Mouse (Mus musculus): ENCODE results near the gene Pdcd1lg2. TPM values are rescaled to one million over a fixed set of nuclear protein-coding genes. Genes with fewer than 3 reads are reported as not detected.
A peak's percentile ranks its signal among the peaks of the same experiment; 100 is the strongest.

Gene Pdcd1lg2
- polyA plus RNA-seq, 1 experiment = not detected

- Histone ChIP-seq H3ac (ENCODE audit: control insufficient read depth, insufficient read length) (no peak overlapping the region), H3K79me2 (ENCODE audit: control insufficient read depth, insufficient read depth) (no peaks in the 10 kb centered on the region), H3K4me3 (peak overlapping the region; percentile 7), H3K4me2 (ENCODE audit: low read depth) (peak overlapping the region; percentile 92), H3K27me3 (ENCODE audit: control insufficient read depth, insufficient read depth, insufficient read length) (no peaks in the 10 kb centered on the region), H3K36me3 (ENCODE audit: control insufficient read depth, insufficient read depth) (no peaks in the 10 kb centered on the region)
- TF ChIP-seq REST (IDR thresholded peaks at IDR 0.05; ENCODE audit: insufficient read depth, insufficient read length) (no peak), TCF12 (IDR thresholded peaks at IDR 0.05; ENCODE audit: insufficient read depth, poor library complexity, severe bottlenecking) (no peak), E2F4 (IDR thresholded peaks at IDR 0.05; ENCODE audit: insufficient read depth) (no peak), POLR2AphosphoS2 (IDR thresholded peaks at IDR 0.05; ENCODE audit: insufficient read length, low read depth) (no peak), TCF3 (IDR thresholded peaks at IDR 0.05; ENCODE audit: insufficient read length, low read depth) (no peak), MYOD1 (IDR thresholded peaks at IDR 0.05; ENCODE audit: control insufficient read depth in 1 of 3, insufficient read length in 2 of 3, low read depth in 2 of 3) (no peak), CEBPB (IDR thresholded peaks at IDR 0.05; ENCODE audit: insufficient read depth, poor library complexity, severe bottlenecking) (no peak), SRF (IDR thresholded peaks at IDR 0.05; ENCODE audit: control insufficient read depth, insufficient read length, low read depth) (no peak), USF1 (IDR thresholded peaks at IDR 0.05; ENCODE audit: low read depth) (no peak), MYOG (IDR thresholded peaks at IDR 0.05; ENCODE audit: control insufficient read depth in 1 of 3, insufficient read depth in 1 of 3, insufficient read length in 2 of 3, low read depth in 2 of 3) (no peak), MAX (IDR thresholded peaks at IDR 0.05; ENCODE audit: low read depth) (no peak), POLR2A (IDR thresholded peaks at IDR 0.05; ENCODE audit: insufficient read length, low read depth) (no peak)
These were observed 39.2 kb upstream of the Pdcd1lg2 start for GRCm38 (mm10) chr19:29371284-29372081.

GRCm38 (mm10) chr19:29372138-29372537, 38.6 kb upstream of the Pdcd1lg2 start:
- no peaks in the 10 kb centered on the region for H3K27me3 ChIP-seq (ENCODE audit: control insufficient read depth, insufficient read depth, insufficient read length)
- H3K4me3 ChIP-seq = peak overlapping the region; percentile 7
- H3K4me2 ChIP-seq (ENCODE audit: low read depth) = peak overlapping the region; percentile 92

GRCm38 (mm10) chr19:29372621-29373020, 38.1 kb upstream of the Pdcd1lg2 start:
- Histone ChIP-seq H3K4me3 (peak overlapping the region; percentile 7), H3K36me3 (ENCODE audit: control insufficient read depth, insufficient read depth) (no peaks in the 10 kb centered on the region), H3K79me2 (ENCODE audit: control insufficient read depth, insufficient read depth) (no peaks in the 10 kb centered on the region), H3K27me3 (ENCODE audit: control insufficient read depth, insufficient read depth, insufficient read length) (no peaks in the 10 kb centered on the region), H3K4me2 (ENCODE audit: low read depth) (peak overlapping the region; percentile 92), H3ac (ENCODE audit: control insufficient read depth, insufficient read length) (no peak overlapping the region)
- TF ChIP-seq SRF (IDR thresholded peaks at IDR 0.05; ENCODE audit: control insufficient read depth, insufficient read length, low read depth) = no peak
- no peak for TF ChIP-seq POLR2A (IDR thresholded peaks at IDR 0.05; ENCODE audit: insufficient read length, low read depth)
- no peak for TF ChIP-seq CEBPB (IDR thresholded peaks at IDR 0.05; ENCODE audit: insufficient read depth, poor library complexity, severe bottlenecking)
- no peak for TF ChIP-seq TCF12 (IDR thresholded peaks at IDR 0.05; ENCODE audit: insufficient read depth, poor library complexity, severe bottlenecking)
- no peak for TF ChIP-seq REST (IDR thresholded peaks at IDR 0.05; ENCODE audit: insufficient read depth, insufficient read length)
- no peak for TF ChIP-seq POLR2AphosphoS2 (IDR thresholded peaks at IDR 0.05; ENCODE audit: insufficient read length, low read depth)
- no peak for TF ChIP-seq TCF3 (IDR thresholded peaks at IDR 0.05; ENCODE audit: insufficient read length, low read depth)
- no peak for TF ChIP-seq USF1 (IDR thresholded peaks at IDR 0.05; ENCODE audit: low read depth)
- TF ChIP-seq MYOD1 (IDR thresholded peaks at IDR 0.05; ENCODE audit: control insufficient read depth in 1 of 3, insufficient read length in 2 of 3, low read depth in 2 of 3) = no peak
- no peak for TF ChIP-seq MYOG (IDR thresholded peaks at IDR 0.05; ENCODE audit: control insufficient read depth in 1 of 3, insufficient read depth in 1 of 3, insufficient read length in 2 of 3, low read depth in 2 of 3)
- TF ChIP-seq E2F4 (IDR thresholded peaks at IDR 0.05; ENCODE audit: insufficient read depth) = no peak
- no peak for TF ChIP-seq MAX (IDR thresholded peaks at IDR 0.05; ENCODE audit: low read depth)

More at GRCm38 (mm10) chr19:29372138-29372537, 38.6 kb upstream of the Pdcd1lg2 start:
- TF ChIP-seq POLR2A (IDR thresholded peaks at IDR 0.05; ENCODE audit: insufficient read length, low read depth) = no peak
- TF ChIP-seq MAX (IDR thresholded peaks at IDR 0.05; ENCODE audit: low read depth) = no peak
- TF ChIP-seq MYOG (IDR thresholded peaks at IDR 0.05; ENCODE audit: control insufficient read depth in 1 of 3, insufficient read depth in 1 of 3, insufficient read length in 2 of 3, low read depth in 2 of 3) = no peak
- H3K79me2 ChIP-seq (ENCODE audit: control insufficient read depth, insufficient read depth) = no peaks in the 10 kb centered on the region
- H3ac ChIP-seq (ENCODE audit: control insufficient read depth, insufficient read length) = no peak overlapping the region
- no peaks in the 10 kb centered on the region for H3K36me3 ChIP-seq (ENCODE audit: control insufficient read depth, insufficient read depth)

- Histone ChIP-seq H3K36me3 (ENCODE audit: control insufficient read depth, insufficient read depth) (no peaks in the 10 kb centered on the region), H3K79me2 (ENCODE audit: control insufficient read depth, insufficient read depth) (no peaks in the 10 kb centered on the region), H3K4me3 (no peak overlapping the region), H3K4me2 (ENCODE audit: low read depth) (no peak overlapping the region), H3ac (ENCODE audit: control insufficient read depth, insufficient read length) (no peak overlapping the region), H3K27me3 (ENCODE audit: control insufficient read depth, insufficient read depth, insufficient read length) (no peaks in the 10 kb centered on the region)
- no peak for TF ChIP-seq TCF3 (IDR thresholded peaks at IDR 0.05; ENCODE audit: insufficient read length, low read depth)
These were observed 37.3 kb upstream of the Pdcd1lg2 start for GRCm38 (mm10) chr19:29373438-29373837.

GRCm38 (mm10) chr19:29374947-29375346, 35.8 kb upstream of the Pdcd1lg2 start:
- no peaks in the 10 kb centered on the region for H3K27me3 ChIP-seq (ENCODE audit: control insufficient read depth, insufficient read depth, insufficient read length)
- H3K36me3 ChIP-seq (ENCODE audit: control insufficient read depth, insufficient read depth) = no peaks in the 10 kb centered on the region
- no peaks in the 10 kb centered on the region for H3K79me2 ChIP-seq (ENCODE audit: control insufficient read depth, insufficient read depth)
- H3ac ChIP-seq (ENCODE audit: control insufficient read depth, insufficient read length) = no peak overlapping the region
- no peak overlapping the region for H3K4me2 ChIP-seq (ENCODE audit: low read depth)
- no peak overlapping the region for H3K4me3 ChIP-seq
- no peak for TF ChIP-seq SRF (IDR thresholded peaks at IDR 0.05; ENCODE audit: control insufficient read depth, insufficient read length, low read depth)
- no peak for TF ChIP-seq TCF3 (IDR thresholded peaks at IDR 0.05; ENCODE audit: insufficient read length, low read depth)
- no peak for TF ChIP-seq E2F4 (IDR thresholded peaks at IDR 0.05; ENCODE audit: insufficient read depth)
- TF ChIP-seq MAX (IDR thresholded peaks at IDR 0.05; ENCODE audit: low read depth) = no peak
- no peak for TF ChIP-seq CEBPB (IDR thresholded peaks at IDR 0.05; ENCODE audit: insufficient read depth, poor library complexity, severe bottlenecking)
